Comparison of ENCODE assay signal across 40 mouse cellular contexts in genomic region chr5:10203067-10203466, GRCm38 (mm10). TPM values are rescaled to one million over a fixed set of nuclear protein-coding genes. Genes with fewer than 3 reads are reported as not detected.
"Had no signal": no experiment of that assay in that cellular context is flagged by ENCODE, and none has a peak within 500 bp of the region (broad histone marks: within the 10 kb centered on the region; RNA-seq: fewer than 3 reads in every experiment).

No protein-coding gene starts in this region.

- H3K27me3 ChIP-seq: embryonic facial prominence, embryonic 12.5 days; embryonic facial prominence, embryonic 13.5 days; embryonic facial prominence, embryonic 15.5 days; forebrain, embryonic 12.5 days; forebrain, embryonic 13.5 days; forebrain, embryonic 15.5 days had no signal

- H3K4me1 ChIP-seq: embryonic facial prominence, embryonic 10.5 days; embryonic facial prominence, embryonic 12.5 days; embryonic facial prominence, embryonic 13.5 days; embryonic facial prominence, embryonic 15.5 days; forebrain, embryonic 10.5 days; forebrain, embryonic 12.5 days; forebrain, embryonic 13.5 days; forebrain, embryonic 15.5 days had no signal

- DNase-seq: cerebellum, adult 9-10 months; cerebellum, adult 9-11 months; cerebellum, postnatal 10 days; cerebellum, postnatal 14 days; cerebellum, postnatal 25 days; cerebellum, postnatal 36 days; embryo, embryonic 11 days; forebrain, postnatal 0 days; gastrocnemius, adult 2 months; gastrocnemius, postnatal 10 days; gastrocnemius, postnatal 14 days; gastrocnemius, postnatal 25 days; gastrocnemius, postnatal 36 days; heart, adult 11 months; heart, adult 18-20 months; heart, adult 2 months had no signal

- H3K9ac ChIP-seq: embryonic facial prominence, embryonic 12.5 days; embryonic facial prominence, embryonic 13.5 days; embryonic facial prominence, embryonic 15.5 days; forebrain, embryonic 12.5 days; forebrain, embryonic 13.5 days; forebrain, embryonic 15.5 days; forebrain, postnatal 0 days had no signal

- H3K27ac ChIP-seq: embryonic facial prominence, embryonic 10.5 days; embryonic facial prominence, embryonic 12.5 days; embryonic facial prominence, embryonic 13.5 days; embryonic facial prominence, embryonic 15.5 days; forebrain, embryonic 10.5 days; forebrain, embryonic 12.5 days; forebrain, embryonic 13.5 days; forebrain, embryonic 15.5 days; gastrocnemius, adult 2 months; heart, adult 2 months had no signal

- H3K9me3 ChIP-seq: embryonic facial prominence, embryonic 10.5 days; embryonic facial prominence, embryonic 13.5 days; embryonic facial prominence, embryonic 15.5 days; forebrain, embryonic 10.5 days; forebrain, embryonic 12.5 days; forebrain, embryonic 13.5 days; forebrain, embryonic 15.5 days had no signal

- H3K36me3 ChIP-seq: embryonic facial prominence, embryonic 10.5 days; embryonic facial prominence, embryonic 12.5 days; embryonic facial prominence, embryonic 13.5 days; embryonic facial prominence, embryonic 15.5 days; forebrain, embryonic 10.5 days; forebrain, embryonic 12.5 days; forebrain, embryonic 15.5 days had no signal

- H3K4me2 ChIP-seq: embryonic facial prominence, embryonic 12.5 days; embryonic facial prominence, embryonic 13.5 days; embryonic facial prominence, embryonic 15.5 days; forebrain, embryonic 12.5 days; forebrain, embryonic 13.5 days; forebrain, embryonic 15.5 days; heart, embryonic 11.5 days had no signal

- H3K4me3 ChIP-seq: embryonic facial prominence, embryonic 10.5 days; embryonic facial prominence, embryonic 12.5 days; embryonic facial prominence, embryonic 13.5 days; embryonic facial prominence, embryonic 15.5 days; erythroblast, embryonic 14.5 days; forebrain, embryonic 10.5 days; forebrain, embryonic 12.5 days; forebrain, embryonic 13.5 days; forebrain, embryonic 15.5 days; gastrocnemius, adult 2 months; heart, adult 2 months had no signal

RNA-seq across cellular contexts. Expression of gene Gm5152, which starts 43.3 kb away (rescaled TPM):
- total RNA-seq: common myeloid progenitor, adult 5-6 weeks; forebrain, postnatal 0 days; gastrocnemius, adult 18-20 months; gastrocnemius, adult 2 months; gastrocnemius, adult 8-10 months; gastrocnemius, postnatal 10 days; gastrocnemius, postnatal 14 days; gastrocnemius, postnatal 25 days; gastrocnemius, postnatal 36 days; gastrocnemius, postnatal 4 days; granulocyte monocyte progenitor cell, adult 5-6 weeks; heart, adult 18-20 months; heart, adult 2 months; heart, adult 8-10 months had no signal
- polyA plus RNA-seq: cortical plate, adult 2 months; embryonic facial prominence, embryonic 10.5 days; embryonic facial prominence, embryonic 11.5 days; embryonic facial prominence, embryonic 12.5 days; embryonic facial prominence, embryonic 13.5 days; embryonic facial prominence, embryonic 14.5 days; embryonic facial prominence, embryonic 15.5 days; erythroblast, embryonic 14.5 days; forebrain, embryonic 10.5 days; forebrain, embryonic 11.5 days; forebrain, embryonic 12.5 days; forebrain, embryonic 13.5 days; forebrain, embryonic 14.5 days; forebrain, embryonic 15.5 days; forebrain, embryonic 16.5 days; forebrain, postnatal 0 days; frontal cortex, adult 2 months; gonadal fat pad, adult 2 months; heart, adult 2 months; heart, embryonic 11.5 days had no signal
